Mouse (Mus musculus) kidney, adult 11 months (tissue): Measurements from ENCODE around the gene Pde4b.

Source experiments
- DNase-seq: peaks from one replicate; pipeline ENCODE4 v3.0.0; 2022

Gene Pde4b

GRCm38 (mm10) chr4:102512940-102513339 lies 425.6 kb downstream of the Pde4b start:
- DNase-seq = no peak

- DNase-seq = no peak
Measured at GRCm38 (mm10) chr4:102513514-102513913, 426.2 kb downstream of the Pde4b start.

GRCm38 (mm10) chr4:102514972-102515835 lies 427.9 kb downstream of the Pde4b start:
- DNase-seq = no peak

- DNase-seq = no peak
Measured at GRCm38 (mm10) chr4:102516395-102516794, 429.1 kb downstream of the Pde4b start.

- DNase-seq = no peak
Measured at GRCm38 (mm10) chr4:102516982-102517630, 429.8 kb downstream of the Pde4b start.

- no peak for DNase-seq
Measured at GRCm38 (mm10) chr4:102517653-102518052, 430.3 kb downstream of the Pde4b start.

- no peak for DNase-seq
Measured at GRCm38 (mm10) chr4:102518341-102518740, 431.0 kb downstream of the Pde4b start.

- DNase-seq = no peak
Measured at GRCm38 (mm10) chr4:102520669-102521261, 433.4 kb downstream of the Pde4b start.

GRCm38 (mm10) chr4:102521434-102521833 lies 434.1 kb downstream of the Pde4b start:
- no peak for DNase-seq

GRCm38 (mm10) chr4:102527361-102527760 lies 440.0 kb downstream of the Pde4b start:
- DNase-seq = no peak

GRCm38 (mm10) chr4:102530797-102531196 lies 443.5 kb downstream of the Pde4b start:
- no peak for DNase-seq

GRCm38 (mm10) chr4:102531729-102532128 lies 444.4 kb downstream of the Pde4b start:
- no peak for DNase-seq

GRCm38 (mm10) chr4:102533183-102534048 lies 446.1 kb downstream of the Pde4b start:
- DNase-seq = peak; percentile 63

- DNase-seq = no peak
Measured at GRCm38 (mm10) chr4:102534049-102534730, 446.8 kb downstream of the Pde4b start.

- DNase-seq = no peak
Measured at GRCm38 (mm10) chr4:102535886-102536285, 448.5 kb downstream of the Pde4b start.

- no peak for DNase-seq
Measured at GRCm38 (mm10) chr4:102538266-102538665, 450.9 kb downstream of the Pde4b start.

GRCm38 (mm10) chr4:102538793-102539192 lies 451.4 kb downstream of the Pde4b start:
- no peak for DNase-seq

- no peak for DNase-seq
Measured at GRCm38 (mm10) chr4:102539598-102540180, 452.3 kb downstream of the Pde4b start.

- DNase-seq = no peak
Measured at GRCm38 (mm10) chr4:102542976-102543375, 455.6 kb downstream of the Pde4b start.

GRCm38 (mm10) chr4:102545226-102545625 lies 457.9 kb downstream of the Pde4b start:
- no peak for DNase-seq

- no peak for DNase-seq
Measured at GRCm38 (mm10) chr4:102555566-102555965, 468.2 kb downstream of the Pde4b start.

- DNase-seq = no peak
Measured at GRCm38 (mm10) chr4:102557006-102557405, 469.7 kb downstream of the Pde4b start.
